Mouse (Mus musculus): ENCODE data around the gene Clhc1.

Clhc1 gene

GRCm38 (mm10) chr11:29560990-29561389, 13.2 kb downstream of the Clhc1 start:
- no peak for DNase-seq (ENCODE audit: low spot score in 2 of 2)

DNA sequence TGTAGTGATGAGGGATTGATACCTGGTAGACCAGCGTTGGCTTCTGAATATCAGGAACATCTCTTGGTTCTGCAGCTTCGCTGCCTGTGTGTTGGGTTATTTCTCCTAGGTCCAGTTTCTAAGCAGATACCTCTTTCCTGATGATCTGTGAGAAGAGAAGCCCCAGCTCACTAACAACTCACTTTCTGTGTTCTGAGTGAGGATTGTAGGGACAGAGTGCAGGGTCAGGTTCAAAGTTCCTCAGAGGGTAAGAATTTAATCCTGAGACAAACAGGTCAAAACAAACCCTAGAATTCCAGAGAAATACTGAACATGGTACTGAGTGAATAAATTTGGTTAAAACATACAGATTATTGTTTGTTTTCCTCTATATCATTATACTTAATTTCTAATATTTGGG, 15.7 kb downstream of the Clhc1 start:
- no peak for DNase-seq (ENCODE audit: low spot score in 2 of 2)

DNA sequence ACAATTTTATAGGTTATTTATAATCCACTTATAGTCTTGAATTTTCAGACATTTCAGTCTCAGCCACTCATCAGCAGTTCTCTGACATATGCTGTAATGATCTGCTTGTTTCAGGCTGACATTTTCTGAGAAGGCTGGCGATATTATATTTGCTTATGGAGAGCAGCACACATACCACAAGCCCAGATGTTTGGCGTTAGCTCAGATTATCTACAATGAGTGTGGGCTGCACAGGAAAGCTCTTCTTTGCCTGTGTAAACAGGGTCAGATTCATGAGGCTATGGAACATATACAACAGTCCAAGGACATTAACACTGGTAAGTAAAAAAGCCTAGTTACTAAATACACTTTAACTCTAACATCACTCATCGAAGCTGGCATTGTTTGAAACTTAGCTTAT, 23.8 kb downstream of the Clhc1 start:
- no peak for DNase-seq (ENCODE audit: low spot score in 2 of 2)

GRCm38 (mm10) chr11:29572656-29573055, 24.9 kb downstream of the Clhc1 start:
- DNase-seq (ENCODE audit: low spot score in 2 of 2), result no peak

- no peak for DNase-seq (ENCODE audit: low spot score in 2 of 2)
These were observed 31.9 kb downstream of the Clhc1 start for GRCm38 (mm10) chr11:29579610-29580009.

- no peak for DNase-seq (ENCODE audit: low spot score in 2 of 2)
These were observed 47.5 kb downstream of the Clhc1 start for GRCm38 (mm10) chr11:29595217-29595616.

- no peak for DNase-seq (ENCODE audit: low spot score in 2 of 2)
These were observed 49.4 kb downstream of the Clhc1 start for GRCm38 (mm10) chr11:29597159-29597558.

GRCm38 (mm10) chr11:29599000-29599399, 51.2 kb downstream of the Clhc1 start:
- DNase-seq (ENCODE audit: low spot score in 2 of 2), result no peak

- DNase-seq (ENCODE audit: low spot score in 2 of 2), result no peak
These were observed 55.8 kb downstream of the Clhc1 start for GRCm38 (mm10) chr11:29603581-29603980.

DNA sequence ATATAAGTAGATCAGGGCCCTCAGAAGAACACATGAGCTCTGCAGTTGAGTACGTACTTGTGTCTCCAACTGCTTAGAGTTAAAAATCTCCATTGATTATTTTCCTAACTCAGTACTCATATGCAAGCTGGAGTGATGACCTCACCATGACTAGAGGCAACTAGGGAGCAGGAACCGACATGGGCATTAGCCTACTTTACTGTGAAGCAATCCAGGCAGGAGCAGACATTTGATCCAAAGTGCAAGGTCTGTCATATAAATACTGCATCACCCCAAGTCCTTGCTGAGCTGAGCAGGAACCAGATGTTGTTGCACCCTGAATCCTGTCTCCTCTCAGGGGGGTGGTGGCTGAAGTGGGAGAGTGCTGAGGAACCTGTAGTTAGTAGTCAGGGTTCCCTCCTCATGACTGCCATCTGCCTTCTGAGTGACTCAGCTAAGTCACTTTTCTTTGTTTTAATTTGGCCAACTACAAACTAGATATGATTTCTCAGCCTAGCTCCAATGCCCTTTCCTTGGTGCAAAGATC, 59.8 kb downstream of the Clhc1 start:
- DNase-seq (ENCODE audit: low spot score in 2 of 2), result no peak

DNA sequence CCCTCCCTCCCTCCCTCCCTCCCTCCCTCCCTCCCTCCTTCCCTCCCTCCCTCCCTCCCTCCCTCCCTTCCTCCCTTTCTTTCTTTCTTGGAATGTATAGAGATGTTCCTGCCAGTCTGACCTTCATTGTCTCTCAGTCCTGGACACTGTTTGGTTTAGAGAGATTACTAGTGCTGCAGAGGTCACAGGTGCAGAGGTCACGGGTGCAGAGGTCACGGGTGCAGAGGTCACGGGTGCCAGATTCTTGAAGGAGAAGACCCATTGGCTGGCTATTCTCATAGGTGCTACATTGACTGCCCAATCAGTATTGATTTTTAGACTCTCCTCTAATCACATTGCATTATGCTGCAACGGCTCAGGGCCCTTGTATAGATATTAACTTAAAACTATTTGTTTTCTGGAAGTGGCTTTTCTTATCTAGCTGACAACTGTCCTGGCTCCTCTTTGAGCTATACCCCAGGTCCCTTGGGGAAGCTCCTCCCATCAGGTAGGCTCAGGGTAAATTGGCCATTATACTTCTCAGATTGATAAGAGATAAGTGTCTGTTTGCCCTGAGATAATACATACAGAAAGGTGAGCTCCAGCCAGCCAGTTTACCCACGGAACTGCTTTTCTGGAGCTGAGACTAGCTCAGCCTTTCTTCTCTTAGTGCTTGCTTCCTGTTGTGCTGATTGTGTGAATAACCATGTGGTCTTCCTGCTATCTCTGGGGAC, 62.2 kb downstream of the Clhc1 start:
- DNase-seq (ENCODE audit: low spot score in 2 of 2), result no peak

GRCm38 (mm10) chr11:29612007-29612406, 64.3 kb downstream of the Clhc1 start:
- no peak for DNase-seq (ENCODE audit: low spot score in 2 of 2)

- no peak for DNase-seq (ENCODE audit: low spot score in 2 of 2)
These were observed 65.5 kb downstream of the Clhc1 start for GRCm38 (mm10) chr11:29613185-29613735.

DNA sequence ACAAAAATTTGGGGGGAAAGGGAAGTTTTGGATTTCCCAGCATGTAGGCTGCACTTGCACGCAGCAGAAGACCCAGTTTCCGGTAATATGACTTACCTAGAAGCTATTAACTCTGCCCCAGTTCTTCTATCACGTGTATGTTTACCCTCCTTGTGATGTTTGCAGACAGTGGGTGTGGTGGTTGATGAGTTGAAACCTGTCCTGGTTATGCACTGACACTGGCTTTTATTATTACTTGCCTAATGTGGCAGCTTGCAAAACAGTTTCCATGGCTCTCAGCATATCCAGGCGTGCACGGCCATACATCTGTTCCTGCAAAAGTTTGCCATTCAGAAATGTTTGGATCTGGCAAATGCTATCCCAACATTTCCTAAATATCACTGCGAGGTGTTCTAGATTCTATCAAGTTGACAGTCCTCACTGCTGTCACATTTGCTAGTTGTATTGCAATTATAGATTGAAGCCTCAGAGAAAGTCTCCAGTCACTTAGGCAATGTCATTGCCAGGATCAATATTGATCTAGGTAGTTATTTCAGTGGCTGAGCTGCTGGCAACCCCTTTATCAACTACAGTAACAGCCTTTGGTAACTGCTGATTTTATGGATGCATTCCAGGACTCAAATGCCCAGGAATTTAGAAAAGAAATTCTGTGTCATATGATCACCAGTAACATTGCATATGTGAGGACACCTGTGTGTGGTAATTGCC, 66.6 kb downstream of the Clhc1 start:
- DNase-seq (ENCODE audit: low spot score in 2 of 2), result no peak

GRCm38 (mm10) chr11:29622030-29622790, 74.5 kb downstream of the Clhc1 start:
- peak; percentile 11 to 47 for DNase-seq (ENCODE audit: low spot score in 2 of 2)

DNA sequence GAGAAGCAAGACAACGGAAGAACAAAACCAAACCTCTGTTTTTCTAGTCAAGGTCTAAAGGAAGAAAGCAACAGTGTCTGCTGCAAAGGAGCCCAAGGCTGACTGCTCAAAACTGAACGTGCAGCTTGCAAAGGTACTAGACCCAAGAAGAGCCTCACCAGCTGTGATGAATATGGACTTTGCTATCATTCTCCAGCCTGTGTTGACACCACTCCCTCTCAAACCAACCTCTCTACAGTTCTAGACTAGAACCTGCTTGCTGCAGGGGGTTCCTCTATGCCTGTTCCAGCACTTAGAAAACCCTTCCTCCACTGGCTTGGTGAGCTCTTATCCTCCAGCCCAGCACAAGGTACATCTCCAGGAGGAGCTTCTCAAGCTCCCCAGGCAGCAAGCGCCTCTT, 75.6 kb downstream of the Clhc1 start:
- no peak for DNase-seq (ENCODE audit: low spot score in 2 of 2)

DNA sequence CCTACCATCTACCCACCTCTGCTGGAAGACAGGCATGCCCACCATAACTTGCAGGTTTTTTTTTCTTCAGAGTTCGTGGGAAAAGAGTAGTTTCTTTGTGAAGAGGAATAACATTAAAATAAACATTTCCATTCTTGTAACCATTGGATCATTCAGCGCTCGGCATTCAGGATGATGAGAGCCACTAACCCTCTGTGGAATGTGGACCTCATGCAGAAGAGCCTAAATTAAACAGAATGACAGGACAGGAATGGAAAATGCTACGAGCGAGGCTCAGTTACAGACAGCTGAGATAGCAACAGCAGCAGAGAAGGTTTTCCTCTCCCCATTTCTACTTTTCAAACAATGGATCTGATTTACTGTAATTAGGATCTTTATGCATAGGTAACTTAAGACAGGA, 78.8 kb downstream of the Clhc1 start:
- DNase-seq (ENCODE audit: low spot score in 2 of 2), result no peak

DNA sequence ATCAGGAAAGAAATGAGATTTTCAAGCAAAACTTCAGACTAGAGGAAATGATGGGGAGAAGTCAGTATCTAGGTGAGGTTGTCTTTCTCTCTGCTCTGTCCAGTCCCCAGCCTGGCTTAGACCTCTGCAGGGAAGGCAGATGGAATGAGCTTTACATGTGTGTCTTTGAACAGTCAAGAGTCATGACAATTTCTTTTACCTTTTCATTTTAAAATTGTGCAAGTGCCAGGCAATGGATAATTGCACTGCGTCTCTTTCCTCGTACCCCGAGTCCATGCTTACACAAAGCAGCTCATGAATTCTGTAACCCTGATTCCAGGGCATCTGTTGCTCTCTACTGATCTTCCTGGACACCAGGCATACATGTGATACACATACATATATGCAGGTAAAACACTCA, 80.0 kb downstream of the Clhc1 start:
- no peak for DNase-seq (ENCODE audit: low spot score in 2 of 2)

Measured in frontal cortex, postnatal 36 days (tissue).